Mouse (Mus musculus) erythroblast, embryonic 14.5 days (primary cell): ENCODE results near the gene Tlx2. TPM values are rescaled to one million over a fixed set of nuclear protein-coding genes. Genes with fewer than 3 reads are reported as not detected.

ENCODE experiments used
- H3K27me3 ChIP-seq: 2 replicates; pipeline ENCODE4 v1.6.1; 2012; ENCODE audit warnings: inconsistent platforms; ENCODE audit not compliant: control insufficient read depth
- H3K36me3 ChIP-seq: 2 replicates; pipeline ENCODE4 v1.6.1; 2012; ENCODE audit warnings: mild to moderate bottlenecking, inconsistent platforms; ENCODE audit not compliant: control insufficient read depth
- H3K4me1 ChIP-seq: 2 replicates; pipeline ENCODE4 v1.6.1; 2012; ENCODE audit warnings: inconsistent platforms; ENCODE audit not compliant: control insufficient read depth
- H3K4me3 ChIP-seq: replicated peaks from 2 replicates; pipeline ENCODE3; 2012; ENCODE audit warnings: moderate library complexity, mild to moderate bottlenecking, inconsistent platforms
- H3K9me3 ChIP-seq: 2 replicates; pipeline ENCODE4 v1.6.1; 2012; ENCODE audit warnings: low read length, inconsistent platforms, mixed read lengths; ENCODE audit not compliant: control insufficient read depth
- GATA1 ChIP-seq: IDR thresholded peaks from 2 replicates; pipeline ENCODE4 v1.6.1; 2012; ENCODE audit warnings: low read length, inconsistent platforms, mixed read lengths
- TAL1 ChIP-seq: IDR thresholded peaks from 3 replicates; pipeline ENCODE4 v1.6.1; 2012; ENCODE audit warnings: low read length, inconsistent platforms, mixed read lengths
- polyA plus RNA-seq: library from polyadenylated mRNA; stranded (reverse); fragments of >175 nt; gene quantifications from 2 replicates; pipeline ENCODE4 v1.2.3, GENCODE M21; 2012

Tlx2 gene
- polyA plus RNA-seq, 1 experiment, result not detected

GRCm38 (mm10) chr6:83044742-83045141 is 25.4 kb downstream of the Tlx2 start:
- H3K4me3 ChIP-seq, result no peak overlapping the region
- H3K4me1 ChIP-seq, result peaks cover 66% of the 10 kb centered on the region
- H3K36me3 ChIP-seq, result peaks cover 8% of the 10 kb centered on the region
- H3K27me3 ChIP-seq, result peaks cover 2% of the 10 kb centered on the region
- no peak for TF ChIP-seq GATA1
- TF ChIP-seq TAL1, result no peak
- H3K9me3 ChIP-seq, result no peaks in the 10 kb centered on the region

- no peak overlapping the region for H3K4me3 ChIP-seq
- peaks cover 2% of the 10 kb centered on the region for H3K27me3 ChIP-seq
- H3K36me3 ChIP-seq, result peaks cover 2% of the 10 kb centered on the region; the same call in 1 of the 2 replicates
- peaks cover 67% of the 10 kb centered on the region for H3K4me1 ChIP-seq
- TF ChIP-seq TAL1 (no peak), GATA1 (no peak)
- no peaks in the 10 kb centered on the region for H3K9me3 ChIP-seq
Measured at GRCm38 (mm10) chr6:83043993-83044392, 26.1 kb downstream of the Tlx2 start.

GRCm38 (mm10) chr6:83043561-83043960 is 26.5 kb downstream of the Tlx2 start:
- Histone ChIP-seq H3K9me3 (no peaks in the 10 kb centered on the region), H3K4me3 (no peak overlapping the region), H3K36me3 (peaks cover 1% of the 10 kb centered on the region; the same call in 1 of the 2 replicates), H3K4me1 (peaks cover 67% of the 10 kb centered on the region), H3K27me3 (peaks cover 2% of the 10 kb centered on the region)
- TF ChIP-seq GATA1, result no peak
- TF ChIP-seq TAL1, result no peak

GRCm38 (mm10) chr6:83040601-83041000 is 29.5 kb downstream of the Tlx2 start:
- H3K36me3 ChIP-seq, result no peaks in the 10 kb centered on the region
- TF ChIP-seq TAL1, result no peak
- no peak for TF ChIP-seq GATA1
- H3K27me3 ChIP-seq, result peaks cover 5% of the 10 kb centered on the region
- no peak overlapping the region for H3K4me3 ChIP-seq
- H3K4me1 ChIP-seq, result peaks cover 73% of the 10 kb centered on the region
- H3K9me3 ChIP-seq, result no peaks in the 10 kb centered on the region

GRCm38 (mm10) chr6:83038496-83039012 is 31.5 kb downstream of the Tlx2 start:
- Histone ChIP-seq H3K27me3 (peaks cover 22% of the 10 kb centered on the region), H3K36me3 (no peaks in the 10 kb centered on the region), H3K4me1 (peaks cover 82% of the 10 kb centered on the region), H3K4me3 (peak overlapping the region; percentile 37), H3K9me3 (no peaks in the 10 kb centered on the region)
- peak; percentile 30; the same call in 1 of the 2 replicates for TF ChIP-seq GATA1
- 0 out of 3 replicates have a peak, but pooled peaks have one; percentile 35 for TF ChIP-seq TAL1

- TF ChIP-seq TAL1 (no peak), GATA1 (no peak)
- H3K4me1 ChIP-seq, result peaks cover 85% of the 10 kb centered on the region
- H3K4me3 ChIP-seq, result no peak overlapping the region
- peaks cover 22% of the 10 kb centered on the region for H3K27me3 ChIP-seq
- no peaks in the 10 kb centered on the region for H3K9me3 ChIP-seq
- H3K36me3 ChIP-seq, result peaks cover 5% of the 10 kb centered on the region
Measured at GRCm38 (mm10) chr6:83037188-83037587, 32.9 kb downstream of the Tlx2 start.

GRCm38 (mm10) chr6:83034463-83035055 is 35.5 kb downstream of the Tlx2 start:
- TF ChIP-seq TAL1, result no peak
- no peak for TF ChIP-seq GATA1
- no peaks in the 10 kb centered on the region for H3K9me3 ChIP-seq
- peaks cover 25% of the 10 kb centered on the region for H3K27me3 ChIP-seq
- peak overlapping the region; percentile 74 for H3K4me3 ChIP-seq
- H3K36me3 ChIP-seq, result peaks cover 32% of the 10 kb centered on the region
- H3K4me1 ChIP-seq, result peaks cover 88% of the 10 kb centered on the region

GRCm38 (mm10) chr6:83033249-83034185 is 36.6 kb downstream of the Tlx2 start, which contains the start of the genes Dok1 and Loxl3:
Dok1 (minus strand) TSS chr6:83033471.
Loxl3 (plus strand) TSS chr6:83034173.
- no peak for TF ChIP-seq GATA1
- no peak for TF ChIP-seq TAL1

GRCm38 (mm10) chr6:83032769-83033191 is 37.3 kb downstream of the Tlx2 start:
- Histone ChIP-seq H3K9me3 (no peaks in the 10 kb centered on the region), H3K36me3 (peaks cover 49% of the 10 kb centered on the region), H3K4me1 (peaks cover 85% of the 10 kb centered on the region), H3K4me3 (peak overlapping the region; percentile 74), H3K27me3 (peaks cover 25% of the 10 kb centered on the region)
- TF ChIP-seq TAL1 (no peak), GATA1 (no peak)

More at GRCm38 (mm10) chr6:83033249-83034185, 36.6 kb downstream of the Tlx2 start, which contains the start of the genes Dok1 and Loxl3:
- peaks cover 25% of the 10 kb centered on the region for H3K27me3 ChIP-seq
- peak within 1 kb of the TSS; percentile 74 for H3K4me3 ChIP-seq
- H3K36me3 ChIP-seq, result peaks cover 41% of the 10 kb centered on the region
- no peaks in the 10 kb centered on the region for H3K9me3 ChIP-seq
- H3K4me1 ChIP-seq, result peaks cover 85% of the 10 kb centered on the region
